Mouse (Mus musculus) gastrocnemius, postnatal 10 days (tissue): Measurements from ENCODE around the gene Fxyd7. TPM values are rescaled to one million over a fixed set of nuclear protein-coding genes. Genes with fewer than 3 reads are reported as not detected.

ENCODE experiments used
- DNase-seq: peaks from one replicate; pipeline ENCODE4 v3.0.0; 2021; ENCODE audit warnings: mixed read lengths
- long read RNA-seq, 2 experiments: library from polyadenylated mRNA; stranded (forward); transcript quantifications; one replicate each; pipeline ENCODE4 v2.0.0; 2021
- total RNA-seq, 2 experiments: library from RNA; stranded (reverse); gene quantifications; 2 replicates each; pipeline ENCODE4 v1.2.3; 2021

Fxyd7 gene
- total RNA-seq, result 1 to 10 TPM; 2.4 to 2.6 TPM
- long read RNA-seq, experiment 1, partial matches to known transcripts, result 0 of 1 reads
- long read RNA-seq, experiment 1, other reads (novel, unspliced or antisense), result 0 of 1 reads
- long read RNA-seq, experiment 2, result 0 reads

DNA sequence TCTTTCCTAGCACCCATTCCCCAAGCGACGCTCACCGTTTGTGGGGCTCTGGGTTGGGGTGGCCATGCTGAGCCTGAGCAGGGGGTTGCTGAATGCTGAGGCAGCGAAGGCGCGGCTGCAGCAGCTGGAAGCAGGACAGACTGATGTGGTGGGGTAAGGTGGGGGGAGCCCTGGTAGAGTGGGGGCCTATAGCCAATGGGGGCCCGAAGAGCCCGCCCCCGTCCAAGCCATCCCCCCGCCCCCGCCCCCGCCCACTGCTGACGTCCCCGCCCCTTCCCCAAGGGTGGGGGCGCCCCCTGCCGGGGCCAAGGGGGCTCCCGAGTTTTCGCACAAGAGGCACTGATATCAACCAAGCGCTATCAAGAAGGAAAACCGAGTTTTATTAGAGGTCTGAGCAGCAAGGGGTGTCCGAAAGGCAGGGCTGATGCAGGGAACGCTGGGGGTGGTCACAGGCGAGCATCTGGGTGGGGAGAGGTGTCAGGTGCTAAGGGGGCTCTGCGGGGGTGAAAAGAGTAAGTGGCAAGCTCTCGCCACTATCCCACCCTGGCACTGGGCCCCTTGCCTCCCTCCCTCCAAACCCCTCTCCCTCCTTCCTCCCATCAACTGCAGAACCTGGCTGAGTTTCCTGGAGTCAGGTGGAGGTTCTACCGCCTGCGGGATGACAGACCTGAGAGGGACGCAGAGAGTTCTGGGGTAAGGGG, at the start of gene Fxyd7:
Gene Fxyd7 (minus strand): TSS at position 147 of the 701 bp plus-strand sequence.
- DNase-seq, result no peak

DNA sequence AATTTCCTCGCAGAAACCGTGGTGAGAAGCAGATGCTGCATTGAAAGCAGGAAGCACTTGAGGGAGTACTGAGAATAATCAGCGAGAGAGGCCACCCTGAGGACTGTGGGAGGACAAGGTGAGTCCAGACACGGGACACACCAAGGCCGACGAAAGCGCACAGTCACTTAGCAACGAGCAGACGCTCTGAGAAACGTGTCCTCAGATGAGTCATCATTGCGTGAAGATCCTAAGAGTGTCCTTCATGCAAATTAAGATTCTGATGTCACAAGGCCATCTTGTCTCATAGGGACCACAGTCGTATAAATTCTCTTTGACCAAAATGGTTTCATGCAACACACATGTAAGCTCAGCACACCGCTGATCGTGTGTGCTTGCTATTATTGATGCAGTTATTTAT, 49.5 kb upstream of the Fxyd7 start:
- DNase-seq, result no peak

DNA sequence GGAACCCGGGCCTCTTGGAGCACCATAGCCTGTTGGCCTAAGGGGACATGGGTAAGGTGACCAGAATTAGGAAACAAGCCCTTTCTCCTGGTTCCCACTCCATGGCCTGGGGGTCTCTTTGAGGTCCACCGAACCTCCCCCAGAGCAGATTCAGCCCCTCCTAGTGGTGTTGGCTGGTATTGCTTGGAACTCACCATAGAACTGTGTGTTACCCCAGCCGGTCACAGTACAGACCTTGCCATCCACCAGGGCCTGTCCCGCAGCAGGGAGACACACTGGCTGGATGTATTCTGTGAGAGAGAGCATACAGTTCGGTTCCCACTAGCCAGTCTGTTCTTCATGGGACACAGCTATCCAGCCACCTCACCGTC, 48.3 kb upstream of the Fxyd7 start:
- no peak for DNase-seq

DNA sequence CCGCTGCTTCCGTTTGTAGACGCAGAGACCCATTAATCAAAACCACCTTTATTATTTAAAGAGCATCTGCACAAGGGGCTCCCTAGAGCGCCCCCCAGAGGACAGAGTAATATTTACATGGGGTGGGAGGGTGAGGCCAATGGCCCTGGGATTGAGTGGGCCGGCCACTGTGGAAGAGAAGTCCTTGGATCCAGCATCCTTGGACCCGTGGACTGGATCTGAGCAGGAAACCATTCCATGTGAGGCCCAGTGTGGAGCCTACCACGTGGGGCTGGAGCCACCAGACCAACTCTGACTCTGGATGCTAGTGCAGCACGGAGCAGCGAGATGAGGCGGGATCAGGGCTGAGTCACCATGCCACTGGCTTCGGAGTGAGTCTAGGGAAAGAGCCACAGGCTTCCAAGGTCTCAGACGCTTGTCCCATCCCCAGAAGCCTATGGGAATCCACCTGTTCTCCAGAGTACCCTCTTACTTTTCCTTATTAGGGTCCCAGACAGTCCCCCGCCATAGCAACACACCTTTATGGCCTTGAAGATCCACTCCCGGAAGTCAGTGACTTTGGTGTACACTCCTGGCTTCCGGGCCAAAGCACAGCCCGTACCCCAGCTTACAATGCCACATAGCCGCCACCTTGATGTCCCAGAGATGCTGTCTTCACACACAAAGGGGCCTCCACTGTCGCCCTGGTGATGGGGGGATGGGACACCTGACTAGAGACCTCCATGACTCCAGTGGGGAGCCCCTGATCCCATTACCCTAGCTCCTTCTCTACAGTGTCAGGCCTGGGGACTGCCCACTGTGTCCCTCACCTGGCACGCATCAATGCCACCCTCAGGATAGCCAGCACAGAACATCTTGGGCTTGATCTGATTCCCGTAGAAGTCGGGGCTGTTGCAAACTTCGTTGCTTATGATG, 47.7 kb upstream of the Fxyd7 start:
- no peak for DNase-seq

DNA sequence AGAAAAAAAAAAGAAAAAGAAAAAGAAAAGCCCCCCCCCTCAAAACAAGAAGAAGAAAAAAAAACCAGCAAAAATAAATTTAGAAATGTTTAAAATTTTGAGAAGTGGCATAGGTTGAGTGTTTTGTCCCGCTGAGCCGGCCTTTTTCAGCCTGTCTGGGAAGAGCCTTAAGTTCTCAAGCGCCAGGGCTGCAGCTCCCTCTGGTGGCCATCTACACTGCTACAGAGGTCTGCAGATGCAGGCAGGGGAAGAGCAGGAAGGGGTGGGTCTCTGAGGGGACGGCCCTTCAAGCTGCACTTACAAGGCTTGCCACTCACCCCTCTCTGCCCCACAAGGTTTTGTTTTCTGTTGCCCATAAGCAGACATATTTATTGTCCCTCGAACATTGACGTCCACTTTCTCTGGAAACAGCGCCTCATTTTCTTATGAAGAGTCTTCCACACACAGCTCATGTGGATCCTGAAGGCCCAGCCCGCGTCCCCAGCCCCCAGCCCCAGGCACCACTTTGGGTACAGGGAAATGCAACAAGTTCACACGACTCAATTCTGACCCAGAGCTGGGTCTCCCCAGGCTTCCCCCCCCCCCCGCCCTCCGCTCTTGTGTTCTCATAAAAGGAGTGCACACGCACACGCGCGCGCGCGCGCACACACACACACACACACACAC, 46.4 kb upstream of the Fxyd7 start:
- DNase-seq, result peak; percentile 92

DNA sequence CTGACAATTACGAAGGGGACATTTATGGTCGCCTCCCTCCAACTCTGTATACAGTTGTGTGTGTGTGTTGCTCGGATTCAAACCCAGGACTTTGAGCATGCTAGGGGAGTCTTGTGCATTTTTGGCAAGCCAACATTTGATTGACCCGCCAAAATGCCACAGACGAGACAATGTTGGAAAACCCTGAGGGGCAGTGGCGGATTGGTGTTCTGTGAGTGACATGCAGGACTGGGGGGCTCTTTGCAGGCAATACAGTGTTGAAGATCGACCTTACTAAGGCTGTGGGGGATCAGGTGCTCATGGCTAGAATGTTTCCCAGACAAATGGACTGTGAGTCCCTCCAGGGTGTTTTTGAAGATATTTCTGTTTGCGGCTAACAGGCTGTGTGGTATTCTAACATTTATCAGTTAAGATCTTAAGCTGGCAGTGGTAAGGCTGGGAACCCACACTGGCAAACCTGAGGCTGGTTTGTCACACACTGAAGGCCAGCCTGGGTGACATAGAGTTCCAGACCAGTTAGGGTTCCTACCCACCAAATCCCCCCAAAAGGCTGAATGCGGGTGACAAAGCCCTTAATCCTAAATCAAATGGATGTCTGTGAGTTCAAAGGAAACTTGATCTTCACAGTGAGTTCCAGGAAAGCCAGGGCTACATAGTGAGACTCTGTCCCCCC, 45.8 kb upstream of the Fxyd7 start:
- DNase-seq, result no peak

DNA sequence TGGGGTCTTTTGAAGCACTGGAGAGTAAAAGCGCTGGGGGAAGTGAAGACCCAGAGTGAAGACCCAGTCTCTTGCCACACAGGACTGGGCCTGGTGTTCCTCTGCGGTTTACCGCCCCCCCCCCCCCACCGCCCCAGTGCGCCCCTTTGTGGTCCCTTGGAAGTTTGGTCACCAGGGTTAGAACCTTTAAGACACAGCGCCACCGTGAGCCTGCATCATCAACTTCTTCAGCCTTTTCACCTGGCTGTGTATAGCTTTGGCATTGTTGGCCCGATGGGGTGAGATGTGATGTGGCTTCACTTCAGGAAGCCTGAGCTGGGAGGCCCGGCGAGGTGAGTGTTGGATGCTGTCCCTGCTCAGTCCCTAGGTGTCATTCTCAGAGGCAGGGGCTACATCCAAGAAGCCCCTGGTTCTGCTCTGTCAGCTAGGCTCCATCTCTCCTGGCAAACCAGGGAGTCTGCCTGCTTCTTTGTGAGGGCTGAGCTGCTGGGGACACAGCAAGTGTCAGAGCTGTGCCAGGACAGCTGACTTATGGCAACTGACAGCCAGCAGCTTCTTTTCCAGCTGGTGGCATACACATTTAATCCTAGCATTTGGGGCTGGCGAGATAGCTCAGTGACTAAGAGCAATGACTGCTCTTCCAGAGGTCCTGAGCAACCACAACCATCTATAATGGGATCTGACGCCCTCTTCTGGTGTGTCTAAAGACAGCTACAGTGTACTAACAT, 43.7 kb upstream of the Fxyd7 start:
- DNase-seq, result no peak

DNA sequence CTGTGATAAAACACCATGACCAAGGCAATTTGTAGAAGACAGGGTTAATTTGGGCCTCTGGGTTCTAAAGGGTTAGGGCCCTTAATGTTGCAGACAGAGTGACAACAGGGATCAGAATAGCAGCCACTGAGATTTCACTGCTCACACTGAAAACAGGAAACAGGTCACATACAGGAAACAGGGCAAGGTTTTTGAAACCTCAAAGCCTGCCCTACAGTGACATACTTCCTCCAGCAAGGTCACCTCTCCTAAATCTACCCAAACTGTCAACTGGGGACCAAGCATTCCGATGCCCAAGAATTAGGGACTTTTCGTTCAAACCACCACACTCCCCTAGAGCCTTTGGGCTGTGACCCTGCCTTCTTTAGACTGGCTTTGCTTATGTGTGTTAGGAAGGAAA, 38.5 kb upstream of the Fxyd7 start:
- DNase-seq, result no peak

DNA sequence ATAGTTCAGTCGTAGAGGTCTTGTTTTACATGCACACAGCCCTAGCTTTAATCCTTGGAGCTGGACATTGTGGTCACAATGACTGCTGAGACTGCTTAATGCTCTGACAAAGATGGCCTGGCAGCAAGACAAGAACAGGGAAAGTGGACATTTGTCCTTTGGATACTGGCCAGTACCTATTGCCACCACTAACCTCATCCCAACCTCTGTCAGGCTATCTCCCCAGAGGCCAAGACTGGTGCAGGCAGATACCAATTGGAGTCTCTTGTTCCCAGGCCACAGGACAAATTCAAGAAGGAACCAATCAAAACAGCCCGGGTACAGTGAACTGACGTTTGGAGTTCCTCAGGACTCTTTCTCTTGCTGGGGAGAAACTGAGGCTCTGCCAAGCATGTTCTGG, 36.9 kb upstream of the Fxyd7 start:
- DNase-seq, result no peak

DNA sequence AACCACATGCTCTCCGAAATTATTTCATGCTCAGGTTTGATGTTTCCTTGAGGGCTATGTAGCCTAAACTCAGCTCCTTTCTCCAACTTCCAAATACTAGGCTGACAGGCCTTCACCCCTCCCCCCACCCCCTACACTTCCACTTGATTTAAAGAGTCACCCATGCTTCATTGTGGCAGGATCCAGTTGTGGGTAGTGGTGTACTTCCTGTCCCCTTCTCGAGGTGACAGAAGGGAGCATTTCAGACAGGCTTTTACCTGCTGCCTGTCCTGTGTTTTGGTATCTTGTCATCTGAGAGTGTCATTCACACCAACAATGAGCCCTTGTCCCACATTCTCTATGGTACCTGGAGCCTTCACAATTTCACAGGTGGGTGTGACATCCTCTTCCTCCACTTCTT, 36.0 kb upstream of the Fxyd7 start:
- no peak for DNase-seq

DNA sequence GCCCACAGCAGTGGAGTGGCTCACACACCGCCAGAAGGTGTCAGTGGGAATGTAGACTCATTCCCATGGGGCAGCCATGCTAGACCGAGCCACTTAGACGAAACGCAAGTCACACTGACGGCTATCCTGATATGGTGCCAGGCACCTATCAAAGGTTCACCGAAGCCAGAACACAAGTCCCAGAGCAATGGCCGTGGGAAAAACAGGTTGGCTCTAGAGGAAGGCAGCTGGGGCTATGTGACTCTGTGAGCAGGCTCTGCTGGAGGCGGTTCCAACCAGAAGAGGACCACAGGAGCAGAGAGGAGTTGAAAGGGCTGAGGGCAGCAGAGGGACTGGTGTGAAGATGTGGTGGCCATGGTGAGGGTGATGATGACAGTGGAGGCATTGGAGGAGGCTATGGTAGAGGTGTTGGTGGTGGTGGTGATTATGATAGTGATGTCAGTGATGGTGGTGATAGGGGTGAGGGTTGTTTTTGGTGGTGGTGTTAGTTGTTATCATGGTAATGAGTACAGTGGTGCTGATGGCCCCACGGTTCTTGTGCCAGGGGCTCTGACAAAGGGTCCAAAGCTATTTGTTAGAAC, 35.0 kb upstream of the Fxyd7 start:
- no peak for DNase-seq

DNA sequence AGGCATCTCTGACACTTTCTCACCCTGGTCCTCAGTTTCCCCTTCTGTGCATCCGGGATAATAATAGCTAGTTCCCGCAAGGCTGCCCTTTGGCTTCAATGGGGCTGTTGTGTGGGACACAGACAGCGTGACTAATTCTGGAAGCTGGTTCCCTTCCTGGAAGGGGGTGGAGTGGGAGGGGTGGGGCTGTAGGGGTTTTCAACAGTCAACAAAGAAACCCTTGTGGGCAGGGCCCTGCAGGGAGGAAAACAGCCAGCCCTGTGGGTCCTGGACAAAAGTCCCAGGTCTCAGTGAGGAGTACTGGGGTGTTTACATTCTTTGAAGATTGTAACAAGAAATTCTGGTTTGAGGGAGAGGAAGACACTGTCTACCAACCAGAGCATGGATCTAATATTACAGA, 33.9 kb upstream of the Fxyd7 start:
- DNase-seq, result no peak

DNA sequence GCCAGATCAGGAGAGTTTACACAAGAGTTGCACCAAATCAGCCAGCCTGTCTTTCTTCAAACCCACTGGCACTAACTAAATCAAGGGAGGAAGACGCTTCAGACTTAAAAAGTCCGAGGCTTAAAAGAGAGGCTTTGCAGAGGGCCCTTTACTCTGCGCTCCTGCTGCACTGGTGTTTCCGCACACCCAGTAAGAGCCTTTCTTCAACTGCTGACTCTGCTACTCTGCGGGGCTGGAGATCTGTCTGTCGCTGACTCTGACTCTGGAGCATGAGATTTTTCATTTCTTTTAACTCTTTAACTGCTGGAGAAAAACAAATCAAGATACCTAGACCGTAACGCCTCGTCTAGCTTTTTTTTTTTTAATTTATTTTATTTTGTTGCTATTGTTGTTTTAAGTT, 32.9 kb upstream of the Fxyd7 start:
- no peak for DNase-seq

DNA sequence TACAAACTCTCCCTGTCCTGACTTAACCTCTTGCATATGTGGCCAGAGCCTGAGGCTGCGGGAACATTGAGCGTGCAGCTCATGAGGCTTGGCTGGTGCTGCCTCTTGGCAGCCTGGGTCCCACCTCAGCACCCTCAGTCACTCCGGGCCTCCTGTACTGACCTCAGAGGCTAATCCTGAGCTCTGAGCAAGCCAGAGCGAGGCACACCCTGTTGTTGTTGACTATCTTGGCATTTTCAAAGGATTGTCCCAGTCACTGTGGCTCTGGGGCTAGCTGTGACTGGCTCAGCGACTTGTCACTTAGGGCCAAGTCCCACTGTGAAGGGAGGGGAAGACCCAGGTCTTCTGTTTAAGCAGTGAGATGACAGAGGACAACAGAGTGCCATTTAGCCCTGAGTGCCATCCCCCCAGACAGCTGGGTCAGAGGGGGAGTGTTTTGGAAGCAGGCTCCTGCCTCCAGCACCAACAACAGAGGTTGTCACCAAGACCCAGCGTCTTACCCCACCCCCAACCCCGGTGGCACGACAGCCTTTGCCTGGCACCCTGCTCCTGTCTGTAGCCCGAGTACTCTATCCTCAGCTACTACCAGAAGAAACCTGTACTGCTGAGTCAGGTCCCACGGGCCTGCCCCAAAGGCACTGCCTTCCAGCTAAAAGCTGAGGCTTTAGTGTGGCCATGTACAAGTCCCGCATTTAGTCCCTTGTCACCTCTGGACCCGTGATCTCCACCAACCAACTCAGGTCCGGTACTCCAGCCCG, 31.7 kb upstream of the Fxyd7 start:
- peak; percentile 65 for DNase-seq

DNA sequence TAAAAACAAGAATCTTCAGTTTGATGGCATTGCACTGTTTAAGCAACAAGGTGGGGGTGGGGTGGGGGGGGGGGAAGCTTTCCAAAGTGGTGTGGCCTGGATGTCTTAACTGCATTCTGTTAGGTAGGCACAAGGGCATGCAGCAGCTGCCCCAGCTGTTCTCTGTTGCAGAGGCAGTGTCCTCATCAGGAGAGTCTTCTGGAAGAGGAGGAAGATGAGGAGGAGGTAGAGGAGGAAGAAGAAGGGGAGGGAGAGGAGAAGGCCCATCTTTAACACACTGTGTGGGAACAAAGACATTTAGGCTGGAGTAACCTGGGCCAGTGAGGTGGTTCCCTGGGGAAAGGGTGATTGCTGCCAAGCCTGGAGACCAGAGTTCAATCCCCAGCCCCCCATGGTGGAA, 30.8 kb upstream of the Fxyd7 start:
- no peak for DNase-seq

DNA sequence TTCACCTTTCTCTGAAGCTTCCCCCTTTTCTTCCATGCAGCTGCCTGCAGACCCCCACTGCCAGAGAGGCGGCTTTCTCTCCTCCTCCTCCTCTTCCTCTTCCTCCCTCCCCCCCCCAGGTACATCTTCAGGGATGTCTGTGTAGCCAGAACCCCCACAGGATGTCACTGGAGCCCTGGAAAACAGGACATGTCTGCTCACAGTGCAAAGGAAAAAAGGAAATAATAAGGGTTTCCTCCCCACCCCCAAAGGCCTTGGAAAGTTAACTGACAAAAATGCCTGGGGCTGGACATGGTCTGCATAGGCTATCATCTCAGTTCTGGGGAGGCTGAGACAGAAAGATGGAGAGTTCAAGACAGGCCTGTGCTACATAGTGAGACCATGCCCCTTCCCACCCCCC, 29.8 kb upstream of the Fxyd7 start:
- DNase-seq, result no peak

DNA sequence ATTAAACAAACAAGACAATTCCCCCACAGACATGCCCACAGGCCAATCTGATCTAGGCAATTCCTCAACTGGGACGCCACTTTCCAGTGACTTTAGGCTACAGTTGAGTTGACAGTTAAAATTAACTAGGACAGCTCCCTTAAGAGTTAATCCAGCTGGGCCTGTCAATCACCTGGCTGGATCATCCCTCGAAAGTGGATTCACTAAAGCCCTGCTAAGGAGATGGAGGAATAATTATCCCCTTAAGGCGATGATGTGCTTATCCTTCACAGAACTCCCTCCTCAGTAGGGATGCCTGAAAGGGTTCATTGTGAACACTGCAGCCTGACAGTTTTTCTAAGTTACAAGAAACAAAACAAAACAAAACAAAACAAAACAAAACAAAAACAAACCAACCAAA, 29.3 kb upstream of the Fxyd7 start:
- no peak for DNase-seq

DNA sequence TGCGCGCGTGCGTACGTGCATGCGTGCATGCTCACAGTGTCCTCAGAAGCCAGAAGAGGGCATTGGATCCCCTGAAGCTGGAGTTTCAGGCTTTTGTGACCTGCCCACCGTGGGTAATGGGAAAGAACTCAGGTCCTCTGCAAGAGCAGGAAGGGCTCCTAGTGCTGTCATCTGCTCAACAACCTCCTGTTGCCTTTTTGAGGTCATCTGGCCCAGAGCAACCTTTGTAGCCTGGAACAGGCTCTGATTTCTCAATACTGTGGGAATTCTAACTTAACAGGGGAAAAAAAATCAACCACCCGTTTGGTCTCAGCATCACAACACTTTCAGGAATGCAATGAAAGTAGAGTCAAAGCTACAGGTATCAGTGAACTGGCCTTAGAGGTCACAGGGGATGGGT, 28.4 kb upstream of the Fxyd7 start:
- no peak for DNase-seq

DNA sequence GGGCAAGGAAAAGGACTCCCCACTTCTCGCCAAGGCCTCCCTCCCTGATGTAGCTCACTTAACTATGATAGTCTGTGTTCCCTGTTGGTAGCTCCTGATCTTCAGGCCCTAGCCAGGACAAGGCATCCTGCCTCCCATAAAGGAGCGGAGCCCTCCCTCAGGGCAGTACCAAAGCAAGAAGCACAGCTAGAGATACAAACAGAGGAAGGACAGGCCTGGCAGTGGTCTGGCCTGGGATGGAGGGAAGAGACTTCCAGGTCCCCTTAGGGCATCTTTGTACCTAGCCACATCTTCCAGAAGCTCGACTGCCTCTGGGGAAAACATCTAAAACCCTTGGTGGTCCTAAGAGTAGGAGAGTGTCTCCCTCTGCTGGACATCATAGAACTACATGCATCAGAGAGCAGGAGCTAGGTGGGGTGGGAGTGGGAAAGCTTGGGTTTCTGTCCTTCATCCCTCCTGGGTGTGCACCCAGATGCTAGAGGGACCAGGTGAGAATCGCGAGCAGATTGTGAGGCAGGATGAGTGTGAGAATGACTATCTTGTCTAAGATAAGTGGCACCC, 26.7 kb upstream of the Fxyd7 start:
- peak; percentile 39 for DNase-seq

DNA sequence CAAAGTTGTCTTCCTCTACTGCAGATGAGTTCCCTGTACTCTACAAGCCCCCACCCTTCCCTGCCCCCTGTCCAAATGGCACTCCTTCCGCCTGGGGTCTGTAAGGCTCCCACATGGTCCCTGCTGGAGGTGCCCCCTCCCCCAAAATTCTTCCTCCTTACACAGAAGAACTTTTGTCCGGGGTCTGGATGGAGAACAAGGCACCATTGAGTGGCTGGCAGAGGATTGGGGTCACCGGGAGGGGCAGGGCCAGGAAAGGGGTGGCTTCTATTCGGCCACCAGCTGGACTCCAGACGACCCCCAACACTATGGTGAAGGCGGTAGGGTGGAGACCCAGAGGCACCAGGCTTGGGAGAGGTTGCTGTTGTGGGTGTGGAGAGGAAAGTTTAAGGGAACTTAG, 26.2 kb upstream of the Fxyd7 start:
- no peak for DNase-seq
